8 mouse cellular contexts compared by ENCODE assay signal in the genomic region with DNA sequence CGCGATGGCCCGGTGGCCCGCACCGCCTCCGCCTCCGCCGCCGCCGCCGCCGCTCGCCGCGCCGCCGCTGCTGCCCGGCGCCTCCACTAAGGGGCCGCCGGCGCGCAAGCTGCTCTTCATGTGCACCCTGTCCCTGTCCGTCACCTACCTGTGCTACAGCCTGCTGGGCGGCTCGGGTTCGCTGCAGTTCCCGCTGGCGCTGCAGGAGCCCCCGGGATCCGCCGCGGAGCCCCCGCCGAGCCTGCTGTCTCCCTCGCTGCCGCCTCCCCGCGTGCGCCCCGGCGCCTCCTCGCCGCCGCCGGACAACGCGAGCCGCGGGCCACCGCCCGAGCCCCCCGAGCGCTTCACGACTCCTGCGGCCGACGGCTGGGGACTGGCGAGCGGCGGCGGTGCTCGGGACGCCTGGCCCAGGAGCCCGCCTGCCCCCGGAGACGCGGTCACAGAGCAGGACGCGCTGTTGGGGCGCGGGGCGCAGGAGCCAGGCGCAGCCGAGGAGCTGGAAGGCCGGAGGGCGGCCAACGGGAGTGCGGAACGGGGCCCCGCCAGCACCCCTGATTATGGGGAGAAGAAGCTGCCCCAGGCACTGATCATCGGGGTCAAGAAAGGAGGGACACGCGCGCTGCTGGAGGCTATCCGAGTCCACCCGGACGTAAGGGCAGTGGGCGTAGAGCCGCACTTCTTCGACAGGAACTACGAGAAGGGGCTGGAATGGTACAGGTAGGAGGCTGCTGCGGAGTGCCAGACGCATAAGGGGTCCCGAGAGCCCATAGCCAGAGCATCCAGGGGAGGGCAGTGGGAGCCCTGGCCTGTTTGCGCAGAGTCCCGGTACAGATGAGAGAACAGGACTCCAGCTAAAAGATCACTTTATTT. TPM values are rescaled to one million over a fixed set of nuclear protein-coding genes. Genes with fewer than 3 reads are reported as not detected.
A peak's percentile ranks its signal among the peaks of the same experiment; 100 is the strongest.
DNase-seq lines count a peak whose midpoint lies in the region; ATAC-seq and TF ChIP-seq lines count a peak whose summit lies in the region.

No protein-coding gene starts in this region.

- H3K9me3 ChIP-seq in lung, embryonic 14.5 days (ENCODE audit: low read depth, low read length): no peaks in the 10 kb centered on the region
- H3K9me3 ChIP-seq in intestine, embryonic 15.5 days: no peaks in the 10 kb centered on the region
- H3K9me3 ChIP-seq in neural tube, embryonic 13.5 days: no peaks in the 10 kb centered on the region

- TF ChIP-seq CTCF in lung, embryonic 14.5 days (IDR thresholded peaks at IDR 0.05; ENCODE audit: low read depth): no peak
- TF ChIP-seq CTCF in lung, adult 2 months (IDR thresholded peaks at IDR 0.05; ENCODE audit: insufficient read depth, low read length): no peak

- H3K27ac ChIP-seq in lung, embryonic 14.5 days (ENCODE audit: low read depth): no peak overlapping the region
- no peak overlapping the region for H3K27ac ChIP-seq in intestine, embryonic 15.5 days
- H3K27ac ChIP-seq in neural tube, embryonic 13.5 days (replicated peaks): no peak overlapping the region

- H3K27me3 ChIP-seq in lung, embryonic 14.5 days (ENCODE audit: insufficient read depth, low read length): peaks cover 63% of the 10 kb centered on the region
- peaks cover 82% of the 10 kb centered on the region for H3K27me3 ChIP-seq in intestine, embryonic 15.5 days (replicated peaks)
- peaks cover 90% of the 10 kb centered on the region for H3K27me3 ChIP-seq in neural tube, embryonic 13.5 days

- 0 out of 2 replicates have a peak overlapping the region, but pooled peaks have one; percentile 13 for H3K9ac ChIP-seq in lung, embryonic 14.5 days
- no peak overlapping the region for H3K9ac ChIP-seq in intestine, embryonic 15.5 days
- peak overlapping the region; percentile 74 for H3K9ac ChIP-seq in neural tube, embryonic 13.5 days

- no peaks in the 10 kb centered on the region for H3K4me1 ChIP-seq in lung, embryonic 14.5 days (ENCODE audit: insufficient read depth)
- no peaks in the 10 kb centered on the region for H3K4me1 ChIP-seq in lung, adult 2 months (ENCODE audit: control insufficient read depth, insufficient read depth, low read length)
- no peaks in the 10 kb centered on the region for H3K4me1 ChIP-seq in intestine, embryonic 15.5 days (replicated peaks)
- H3K4me1 ChIP-seq in neural tube, embryonic 13.5 days (replicated peaks): peaks cover 17% of the 10 kb centered on the region

- H3K4me3 ChIP-seq in lung, embryonic 14.5 days (ENCODE audit: low read depth, low read length): peak overlapping the region; percentile 47
- H3K4me3 ChIP-seq in lung, adult 2 months (replicated peaks; ENCODE audit: extremely low read depth, low read depth, low read length): no peak overlapping the region
- H3K4me3 ChIP-seq in intestine, embryonic 15.5 days (replicated peaks): peak overlapping the region; percentile 46
- H3K4me3 ChIP-seq in neural tube, embryonic 13.5 days: peak overlapping the region; percentile 63

- peak overlapping the region; percentile 95 for H3K4me2 ChIP-seq in lung, embryonic 14.5 days
- peak overlapping the region; percentile 91 for H3K4me2 ChIP-seq in intestine, embryonic 15.5 days (replicated peaks)
- H3K4me2 ChIP-seq in neural tube, embryonic 13.5 days: peak overlapping the region; percentile 92

- WGBS in lung, embryonic 14.5 days: under 1% methylated on average over 77 of the region's 97 CpGs
- 4% methylated on average over 96 of the region's 97 CpGs for WGBS in lung, adult 2 months
- under 1% methylated on average over 70 of the region's 97 CpGs for WGBS in intestine, embryonic 15.5 days
- under 1% methylated on average over 68 of the region's 97 CpGs for WGBS in neural tube, embryonic 13.5 days

- TF ChIP-seq POLR2A in lung, adult 2 months (IDR thresholded peaks at IDR 0.05; ENCODE audit: borderline replicate concordance, extremely low read depth, low read depth, low read length): no peak

- peak; percentile 38; the same call in 1 of the 2 replicates for ATAC-seq in lung, embryonic 14.5 days (ENCODE audit: insufficient read depth)
- no peak for ATAC-seq in intestine, embryonic 15.5 days
- peak; percentile 55; the same call in 1 of the 2 replicates for ATAC-seq in neural tube, embryonic 13.5 days (ENCODE audit: low read depth)

- DNase-seq in adrenal gland, postnatal 14 days: peak; percentile 4
- no peak for DNase-seq in adrenal gland, adult 18-20 months (ENCODE audit: low spot score in 2 of 2)
- peak; percentile 8 for DNase-seq in lung, embryonic 14.5 days
- no peak for DNase-seq in lung, adult 2 months
- no peak for DNase-seq in T-cell, adult 2 months (ENCODE audit: low spot score)
- no peak for DNase-seq in ovary, postnatal 14 days (ENCODE audit: low spot score)

- no peaks in the 10 kb centered on the region for H3K36me3 ChIP-seq in lung, embryonic 14.5 days (ENCODE audit: insufficient read depth)
- no peaks in the 10 kb centered on the region for H3K36me3 ChIP-seq in intestine, embryonic 15.5 days
- no peaks in the 10 kb centered on the region for H3K36me3 ChIP-seq in neural tube, embryonic 13.5 days

RNA-seq across cellular contexts. Expression of a gene that starts 0.7 kb away (rescaled TPM):
- 0.26 TPM in 1 of 2 replicates, not detected in the other for total RNA-seq in adrenal gland, postnatal 14 days (2021)
- not detected for total RNA-seq in adrenal gland, adult 18-20 months (2021)
- 0.05 TPM in 1 of 2 replicates, not detected in the other for polyA plus RNA-seq in lung, embryonic 14.5 days (2014; fragmentation: Nextera tagmentation; extraction: Ambion mirVana)
- polyA plus RNA-seq in lung, adult 2 months (2012; rRNA removed): not detected in 2 replicates
- 0.10 and 0.13 TPM in 2 replicates for polyA plus RNA-seq in intestine, embryonic 15.5 days (2015; fragmentation: Nextera tagmentation; extraction: Ambion mirVana)
- 4.2 and 4.5 TPM in 2 replicates for polyA plus RNA-seq in neural tube, embryonic 13.5 days (2015; fragmentation: Nextera tagmentation; extraction: Ambion mirVana)

Comparison
In these comparisons a context has a peak if more than half of its experiments do, and no peak if none do; other contexts are left out.
1. DNase-seq: peak in adrenal gland, postnatal 14 days (single experiment) and lung, embryonic 14.5 days (single experiment); none in adrenal gland, adult 18-20 months (0 of 2), lung, adult 2 months (single experiment), T-cell, adult 2 months (single experiment) and ovary, postnatal 14 days (single experiment).
2. Peak in every context shown above with its lines, with median percentiles within 50 percentile points of each other: H3K4me2 ChIP-seq.